Mouse (Mus musculus) heart, adult 9 months (tissue): ENCODE measurements around the gene Hyal3.

Experiments
- DNase-seq, 2 experiments: peaks; one replicate each; pipeline ENCODE4 v3.0.0; 2022; ENCODE audit warnings: low spot score in 2 of 2

Gene Hyal3

DNA sequence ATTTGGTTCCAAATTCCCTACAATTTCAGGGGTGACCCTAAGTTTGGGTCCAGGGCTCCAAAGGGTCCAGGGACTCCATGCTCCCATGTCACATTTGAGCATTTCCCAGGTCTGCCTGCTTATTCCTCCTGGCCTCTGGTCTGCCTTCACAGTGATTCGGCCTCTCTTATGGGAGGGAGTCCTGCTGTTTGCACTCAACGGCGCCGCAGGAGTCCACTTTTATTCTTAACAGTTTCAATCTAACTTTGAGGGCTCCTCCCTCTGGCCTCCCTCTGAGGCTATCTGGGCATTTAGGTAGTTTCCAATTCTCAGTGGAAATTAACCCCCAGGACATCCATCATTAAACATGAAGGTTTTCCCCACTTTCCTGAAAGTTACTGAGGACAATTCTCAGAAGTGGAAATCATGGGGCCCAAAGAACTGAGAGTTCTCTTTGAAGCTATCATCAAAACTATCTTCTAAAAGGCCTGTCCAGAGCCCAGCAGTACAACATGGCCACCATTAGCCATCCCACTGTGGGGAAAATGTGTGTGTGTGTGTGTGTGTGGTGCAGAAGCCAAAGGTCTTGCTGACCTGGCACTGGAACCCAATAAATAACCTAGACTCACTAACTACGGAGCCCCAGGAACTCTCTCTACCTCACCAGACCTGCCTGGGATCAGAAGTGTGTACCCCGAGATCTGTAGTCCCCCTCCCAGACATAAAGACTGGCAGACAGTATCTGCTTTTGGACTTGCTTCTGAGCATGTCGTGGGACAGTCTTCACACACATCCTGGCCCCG, 13.9 kb downstream of the Hyal3 start:
- DNase-seq, result no peak

DNA sequence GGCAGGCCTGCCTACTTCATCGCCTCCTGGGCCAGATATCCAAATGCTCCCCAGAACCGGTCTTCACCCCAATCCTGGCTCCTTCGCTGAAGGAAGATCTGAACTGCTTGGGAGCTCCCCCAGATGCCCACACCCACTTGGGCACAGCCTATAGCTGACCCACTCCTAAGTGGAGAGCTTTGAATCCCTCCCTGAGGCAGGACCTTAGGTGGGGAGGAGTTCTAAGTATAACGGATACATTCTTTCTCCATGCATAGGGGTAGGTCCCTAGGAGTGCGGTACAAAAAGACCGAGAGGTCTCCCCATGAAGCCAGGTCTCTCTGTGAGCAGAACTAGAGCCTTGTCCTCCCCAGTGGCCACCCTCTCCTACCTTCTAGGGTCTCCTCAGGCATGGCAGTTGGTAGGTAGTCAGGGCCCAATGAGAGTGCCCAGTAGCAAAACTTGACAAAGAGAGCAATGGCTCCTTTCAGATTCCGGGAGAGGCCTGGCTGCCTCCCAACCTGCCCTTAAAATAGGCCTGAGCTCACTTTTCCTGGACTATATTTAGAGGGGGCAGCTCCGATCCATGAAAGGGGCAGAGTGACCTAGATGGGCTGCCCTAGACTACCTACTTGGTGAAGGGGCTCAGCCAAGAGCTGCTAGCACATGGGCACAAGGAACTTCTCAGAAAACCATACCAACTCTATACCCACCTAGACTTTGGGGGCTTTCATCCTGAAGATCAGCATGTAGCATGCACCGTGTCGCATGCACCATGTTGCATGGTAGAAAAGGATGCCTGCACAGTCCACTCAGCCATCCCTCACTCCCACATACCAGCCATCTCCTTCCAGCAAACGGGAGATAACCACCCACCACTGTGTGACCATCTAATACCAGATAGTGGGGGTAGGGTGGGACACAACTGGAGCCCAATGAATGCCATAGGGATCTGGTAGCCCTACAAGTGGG, 16.3 kb downstream of the Hyal3 start:
- DNase-seq, result peak; percentile 74 to 85

DNA sequence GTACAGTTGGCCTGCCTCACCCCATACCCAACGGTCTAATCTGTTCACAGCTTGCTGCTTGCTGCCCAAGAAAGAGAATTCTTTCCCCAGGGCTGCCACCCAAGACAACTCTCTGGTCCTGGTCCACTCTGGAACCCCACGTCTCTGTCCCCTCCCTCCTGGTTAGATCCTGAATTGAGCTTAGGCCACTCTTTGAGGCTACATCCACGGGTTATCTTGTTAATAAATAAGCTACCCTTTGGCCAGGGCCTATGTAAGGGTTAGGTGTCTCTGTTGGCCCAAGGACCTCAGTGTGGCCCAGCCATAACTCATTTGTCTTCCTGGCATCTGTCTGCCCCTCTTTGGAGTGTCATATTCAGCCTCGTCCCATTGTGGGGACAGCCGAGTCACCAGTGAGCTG, 17.8 kb downstream of the Hyal3 start:
- DNase-seq, result no peak

DNA sequence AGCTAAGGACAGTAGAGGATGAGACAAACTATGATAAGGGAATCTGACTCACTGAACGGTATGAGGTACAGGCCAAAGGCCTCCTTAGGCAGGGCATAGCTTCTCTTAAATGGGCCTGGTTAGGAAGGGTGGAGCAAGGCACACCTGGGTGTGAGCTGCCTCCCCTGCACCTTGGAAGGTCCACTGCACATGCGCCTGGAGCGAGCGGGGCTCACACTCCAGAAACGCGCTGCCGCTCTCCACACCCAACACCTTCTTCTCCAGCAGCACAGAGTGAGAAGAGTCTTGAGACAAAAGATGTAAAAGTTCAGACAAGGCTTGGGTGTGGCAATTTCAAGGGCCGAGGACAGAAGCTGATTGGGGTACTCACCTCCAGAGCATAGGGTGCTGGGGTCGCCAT, 18.8 kb downstream of the Hyal3 start:
- no peak for DNase-seq

DNA sequence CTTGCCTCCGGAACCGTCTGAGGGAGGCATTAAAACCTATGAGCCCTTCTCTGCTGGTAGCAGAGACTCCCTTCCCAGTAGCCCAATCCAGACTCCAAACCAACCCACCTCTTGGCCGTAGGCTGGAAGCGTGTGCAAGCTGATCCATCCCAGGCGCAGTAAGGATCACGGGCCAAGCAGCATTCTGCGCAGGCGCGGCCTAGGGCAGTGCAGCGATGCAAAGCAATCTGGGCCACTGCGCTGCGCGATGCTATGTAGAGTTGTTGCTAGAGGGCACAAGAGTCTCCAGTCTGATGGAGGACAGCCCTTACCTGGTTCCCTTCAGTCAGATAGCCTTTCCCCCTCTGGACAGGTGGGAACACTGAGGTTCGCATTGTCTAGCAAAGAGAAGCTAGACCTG, 19.2 kb downstream of the Hyal3 start:
- no peak for DNase-seq

DNA sequence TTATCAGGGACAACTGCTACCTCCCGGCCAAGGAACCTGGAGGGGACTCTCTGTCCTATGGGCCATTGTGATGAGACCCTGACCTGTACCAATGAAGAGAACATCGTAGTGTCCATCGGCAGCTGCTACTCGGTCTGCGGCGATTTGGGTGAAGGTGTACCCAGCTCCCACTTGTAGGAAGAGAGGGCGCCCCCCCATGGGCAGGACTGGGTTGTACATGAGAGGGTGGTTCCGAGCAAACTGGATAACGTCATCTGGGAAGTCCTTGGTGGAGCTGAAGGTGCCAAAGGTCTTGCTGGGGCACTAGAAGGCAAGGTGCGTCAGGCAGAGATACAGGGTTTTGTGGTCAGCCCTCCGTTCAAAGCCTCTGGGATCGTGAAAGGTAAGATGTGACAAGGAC, 20.1 kb downstream of the Hyal3 start:
- DNase-seq, result no peak

DNA sequence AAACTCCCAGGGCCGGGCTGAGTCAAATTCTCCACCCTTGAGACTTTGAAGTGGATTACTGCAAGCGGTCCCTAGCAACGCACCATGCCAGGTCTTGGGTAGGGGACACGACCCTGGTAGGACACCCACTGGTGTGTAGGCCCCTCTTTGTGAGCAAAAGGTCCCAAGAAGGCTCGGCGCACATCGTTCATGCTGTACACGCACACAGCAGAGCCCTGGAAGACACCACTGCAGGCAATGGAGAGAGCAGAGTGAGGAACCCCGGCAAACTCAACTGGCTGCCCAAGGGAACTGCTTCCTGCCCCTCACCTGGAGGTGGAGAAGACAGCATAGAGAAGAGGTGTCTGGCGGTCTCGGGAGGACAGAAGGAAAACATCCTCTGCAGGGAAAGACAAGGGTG, 20.7 kb downstream of the Hyal3 start:
- DNase-seq, result no peak

DNA sequence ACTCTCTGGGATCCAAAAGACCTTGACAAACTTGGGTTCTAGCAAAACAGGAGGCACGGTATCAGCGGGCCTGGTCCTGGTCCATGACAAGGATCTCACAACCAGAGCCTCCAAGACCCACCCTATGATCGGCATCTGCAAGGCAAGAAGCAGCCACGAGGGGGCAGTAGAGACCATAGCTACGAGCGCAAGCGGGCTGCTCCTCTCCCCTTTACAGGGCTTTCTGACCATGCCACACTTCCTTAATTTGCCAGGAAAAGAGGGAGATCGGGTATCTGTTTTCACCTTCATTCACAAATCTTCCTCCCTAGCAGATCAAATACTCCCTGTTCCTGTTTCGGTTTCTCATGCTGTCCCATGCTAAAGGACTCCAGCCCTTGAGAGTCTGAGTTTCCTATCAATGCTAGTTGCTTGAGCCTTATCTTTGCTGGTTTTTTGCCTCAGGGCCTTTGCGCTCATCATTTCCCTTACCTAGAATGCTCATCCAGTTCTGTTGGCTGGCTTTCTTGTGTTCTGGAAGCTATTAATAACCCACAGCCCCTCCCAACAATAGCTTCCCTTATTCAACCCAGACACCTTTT, 21.5 kb downstream of the Hyal3 start:
- peak; percentile 84 to 91 for DNase-seq

DNA sequence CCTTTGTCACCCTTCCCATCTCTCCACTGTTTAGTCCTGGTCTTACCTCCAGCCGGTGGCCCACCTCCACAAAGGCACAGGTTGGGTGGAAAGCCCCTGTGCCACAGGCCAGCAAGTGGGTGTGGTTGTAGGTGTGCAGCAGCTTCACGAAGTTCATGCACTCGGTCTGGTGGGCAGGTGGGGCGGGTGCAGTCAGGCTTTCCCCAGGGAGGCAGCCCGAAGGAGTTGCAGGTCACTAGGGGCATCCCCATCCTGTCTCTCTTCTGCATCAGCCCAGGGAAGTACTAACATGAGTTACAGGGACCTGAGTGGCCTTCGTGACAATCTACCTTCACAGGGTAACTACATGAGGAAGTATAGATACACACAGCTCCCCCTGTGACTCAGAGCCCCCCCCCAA, 22.6 kb downstream of the Hyal3 start:
- no peak for DNase-seq

DNA sequence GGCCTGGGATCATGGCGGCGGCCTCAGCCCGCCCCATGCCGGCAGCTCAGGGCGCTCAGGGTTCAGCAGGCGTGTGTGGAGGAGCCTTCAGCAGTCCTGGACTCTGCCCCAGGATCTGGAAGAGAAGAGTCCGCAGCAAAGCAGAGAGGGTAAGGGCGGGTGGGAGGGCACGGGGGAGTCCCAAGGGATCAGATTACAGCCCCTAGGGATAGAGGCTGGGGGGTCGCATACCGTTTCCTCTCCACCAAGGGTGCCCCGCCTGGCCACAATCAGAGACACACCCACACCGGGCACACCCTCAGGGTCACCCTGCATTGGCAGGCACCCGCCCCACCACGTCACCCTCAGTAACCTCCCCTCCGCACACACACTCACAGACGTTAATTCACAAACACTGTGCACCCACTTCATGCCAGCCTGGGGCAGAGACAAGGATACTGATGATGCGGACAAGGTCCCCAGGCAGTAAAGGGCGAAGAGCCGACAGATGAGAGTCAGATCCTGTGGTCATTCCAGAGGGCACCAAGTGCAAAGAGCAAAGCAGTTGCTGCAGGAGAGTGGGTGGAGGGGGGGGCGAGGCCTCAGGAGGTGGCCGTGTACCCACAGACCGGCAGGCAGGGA, 24.5 kb downstream of the Hyal3 start:
- no peak for DNase-seq

DNA sequence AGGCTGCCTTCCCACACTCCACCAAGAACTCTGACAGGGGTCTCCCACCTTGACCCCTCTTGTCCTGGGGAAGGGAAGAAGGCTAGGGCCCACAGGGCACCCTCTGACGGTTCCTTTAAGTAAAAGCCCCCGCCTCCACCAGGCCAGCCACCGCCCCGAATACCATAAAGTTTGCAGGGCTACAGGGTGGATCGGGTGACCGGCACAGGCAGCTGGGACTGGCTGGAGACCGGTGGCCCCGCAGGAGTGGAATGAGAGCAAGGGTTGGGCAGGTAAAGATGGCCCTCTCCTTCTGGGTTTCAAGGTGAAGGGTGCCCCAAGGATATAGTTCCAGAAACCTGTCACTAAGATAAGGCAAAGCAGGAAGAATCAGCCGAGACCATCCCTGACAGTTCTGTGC, 26.0 kb downstream of the Hyal3 start:
- DNase-seq, result no peak

DNA sequence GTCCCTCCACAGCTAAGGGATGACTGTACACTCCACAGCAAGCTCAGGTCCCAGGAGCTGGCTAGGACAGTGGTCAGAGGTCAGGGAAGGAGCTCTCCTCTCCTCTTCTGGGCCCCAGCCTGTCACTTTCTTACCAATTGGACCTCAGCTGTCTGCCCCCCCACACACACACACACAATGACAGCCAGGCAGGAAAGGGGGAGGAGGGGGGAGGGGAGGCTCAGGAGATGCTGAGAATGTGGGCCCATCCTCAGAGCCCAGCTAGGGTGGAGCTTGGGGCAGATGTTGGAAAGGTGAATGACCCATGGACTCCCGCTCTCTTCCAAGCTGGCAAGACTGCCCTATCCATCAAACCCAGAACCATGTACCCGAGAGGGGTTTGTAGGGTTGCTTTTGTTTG, 26.4 kb downstream of the Hyal3 start:
- no peak for DNase-seq

DNA sequence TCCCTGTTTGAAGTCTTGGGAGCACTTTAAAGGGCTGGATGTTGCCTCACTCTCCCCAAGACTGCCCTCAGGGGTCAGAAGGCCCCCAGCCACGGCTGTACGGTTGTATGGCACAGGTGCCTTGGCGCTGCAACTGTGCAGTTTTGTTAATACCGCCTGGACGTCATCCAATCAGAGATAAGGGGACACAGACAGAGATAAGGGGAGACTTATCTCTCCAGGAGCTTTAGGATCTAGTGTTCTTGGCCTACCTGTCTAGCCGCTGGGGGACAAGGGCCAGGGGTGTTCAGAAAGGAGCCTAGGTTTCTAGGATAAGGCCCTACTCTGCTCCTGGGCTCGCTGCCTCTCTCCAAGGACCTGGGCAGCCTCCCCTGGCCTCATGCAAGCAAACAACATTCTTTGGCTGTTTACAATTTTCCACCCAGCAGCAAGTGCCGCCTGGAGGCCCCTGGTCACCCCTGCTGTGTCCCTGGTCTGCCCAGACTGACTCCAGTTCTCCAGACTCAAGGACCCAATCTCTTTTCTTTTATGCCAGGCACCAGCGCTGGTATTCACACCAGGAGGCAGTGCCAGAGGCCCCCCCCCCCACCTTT, 27.1 kb downstream of the Hyal3 start:
- DNase-seq, result no peak

DNA sequence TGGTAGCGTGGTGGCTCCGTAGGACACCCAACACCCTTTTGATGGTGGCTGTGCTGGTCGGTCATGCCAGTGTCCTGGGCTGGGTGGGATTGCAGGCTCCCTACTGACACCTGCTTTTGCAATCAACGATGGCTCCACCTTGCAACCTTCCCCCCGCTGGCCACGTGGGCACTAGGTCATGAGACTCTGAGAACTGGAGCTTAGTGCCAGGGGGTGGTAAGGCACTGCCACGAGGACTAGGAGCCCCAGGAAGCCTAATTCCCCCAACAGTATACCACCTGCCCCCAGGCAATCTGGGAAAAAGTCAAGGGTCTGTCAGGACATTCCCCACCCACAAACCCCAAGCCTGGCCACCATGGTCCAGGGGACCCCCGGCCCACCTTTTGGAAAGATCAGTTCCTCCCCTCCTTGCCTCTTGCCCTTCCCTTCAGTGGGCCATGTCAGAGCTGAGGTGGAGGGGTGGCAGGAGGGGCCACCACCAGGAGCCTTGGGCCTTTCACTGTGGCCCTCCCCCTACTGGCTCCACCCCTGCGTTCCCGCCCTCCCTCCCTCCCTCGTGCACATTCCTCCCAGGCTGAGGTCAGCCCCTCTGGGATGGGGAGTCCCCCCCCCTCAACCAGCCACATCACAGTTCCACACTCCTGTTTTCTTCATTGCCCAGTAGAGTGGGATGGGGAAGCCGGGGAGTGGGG, 28.3 kb downstream of the Hyal3 start, which contains the start of gene Sema3b:
TSS of gene Sema3b (minus strand) at position 489 of the 692 bp plus-strand sequence.
- no peak for DNase-seq

DNA sequence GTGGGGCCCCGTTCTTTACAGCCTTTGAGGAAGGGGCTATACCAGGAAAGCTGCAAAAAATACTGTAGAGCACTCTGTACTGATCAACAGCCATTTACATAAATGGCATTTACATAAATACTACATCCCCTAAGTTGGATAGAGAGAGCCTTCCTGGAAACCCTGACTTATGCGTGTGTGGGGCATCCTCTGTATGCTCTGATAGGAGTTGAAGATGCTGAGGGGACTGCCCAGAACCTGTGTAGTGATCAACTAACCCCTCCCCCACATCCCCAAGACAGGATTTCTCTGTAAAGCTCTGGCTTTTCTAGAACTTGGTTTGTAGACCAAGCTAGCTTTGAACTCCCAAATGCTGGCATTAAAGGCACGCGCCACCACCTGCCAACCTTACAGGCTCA, 28.8 kb downstream of the Hyal3 start:
- no peak for DNase-seq

DNA sequence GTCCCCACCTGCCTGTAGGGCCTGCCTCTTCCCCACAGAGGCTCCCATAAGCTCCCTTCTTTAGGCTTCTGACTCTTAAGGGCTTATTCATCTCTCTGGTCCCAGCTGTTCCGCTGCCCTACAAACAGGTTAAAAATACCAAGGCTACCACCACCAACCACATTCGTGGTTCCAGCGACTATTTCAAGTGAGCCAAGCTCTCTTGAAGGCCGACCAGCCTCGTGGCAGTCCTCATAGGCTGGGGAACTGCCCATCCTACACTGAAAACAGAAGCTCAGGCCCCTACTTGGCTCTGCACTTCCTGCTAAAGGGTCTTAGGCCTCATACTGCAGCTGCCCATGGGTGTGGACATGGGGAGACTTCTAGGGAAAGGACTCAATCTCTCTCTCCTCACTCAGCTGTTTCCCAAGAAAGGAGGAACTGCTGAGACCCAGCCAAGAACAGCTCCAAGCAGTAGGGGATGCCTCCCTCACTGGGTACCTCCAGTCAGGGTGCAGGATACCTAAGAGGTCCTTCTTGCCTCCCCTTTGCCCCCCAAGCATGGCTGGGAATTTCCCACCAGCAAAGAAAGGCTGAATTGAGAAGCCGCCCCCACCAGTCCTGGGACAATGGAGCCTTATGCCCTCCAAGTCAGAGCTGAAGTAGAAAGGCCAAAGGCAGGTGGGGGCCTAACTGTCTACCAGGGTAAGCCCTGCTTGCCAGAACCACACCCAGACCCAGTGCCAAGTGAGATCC, 31.0 kb downstream of the Hyal3 start:
- DNase-seq, result peak; percentile 65 to 73

DNA sequence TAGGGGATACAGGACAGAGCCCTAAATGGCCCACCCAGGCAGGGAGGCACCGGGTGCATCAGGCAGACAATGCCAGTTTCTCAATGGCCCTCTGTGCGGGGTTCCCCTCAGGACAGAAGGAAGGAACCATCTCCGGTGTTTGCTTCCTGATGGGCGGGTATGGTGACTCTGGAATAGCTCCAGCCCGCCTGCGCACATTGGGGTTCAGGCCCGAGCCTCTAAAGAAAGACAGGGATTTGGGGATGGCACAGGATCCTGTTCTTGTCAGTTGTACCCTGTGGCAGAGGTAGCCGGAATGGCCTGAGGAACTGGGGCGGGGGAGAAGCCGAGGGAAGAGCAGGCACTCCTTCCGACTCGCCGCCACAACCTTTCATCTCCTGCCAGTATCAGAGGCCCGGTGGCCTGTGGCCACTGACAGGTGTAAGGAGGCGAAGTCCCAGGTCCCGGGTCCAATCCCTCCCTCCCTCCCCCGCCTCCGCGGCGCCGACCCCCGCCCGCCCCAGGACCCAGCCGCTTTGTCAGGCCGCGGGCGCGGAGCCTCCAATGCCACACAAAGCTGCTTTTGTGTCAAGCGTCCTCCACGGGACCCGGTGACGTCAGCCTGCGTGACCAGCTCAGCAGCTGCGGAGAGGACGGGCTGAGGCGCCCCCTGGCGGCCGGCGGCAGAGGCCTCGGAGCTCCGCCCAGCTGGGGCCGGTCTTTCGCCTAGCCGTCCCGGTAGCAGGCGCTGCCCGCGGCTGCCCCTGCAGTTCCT, 31.8 kb downstream of the Hyal3 start:
- peak; percentile 97 to 99 for DNase-seq

DNA sequence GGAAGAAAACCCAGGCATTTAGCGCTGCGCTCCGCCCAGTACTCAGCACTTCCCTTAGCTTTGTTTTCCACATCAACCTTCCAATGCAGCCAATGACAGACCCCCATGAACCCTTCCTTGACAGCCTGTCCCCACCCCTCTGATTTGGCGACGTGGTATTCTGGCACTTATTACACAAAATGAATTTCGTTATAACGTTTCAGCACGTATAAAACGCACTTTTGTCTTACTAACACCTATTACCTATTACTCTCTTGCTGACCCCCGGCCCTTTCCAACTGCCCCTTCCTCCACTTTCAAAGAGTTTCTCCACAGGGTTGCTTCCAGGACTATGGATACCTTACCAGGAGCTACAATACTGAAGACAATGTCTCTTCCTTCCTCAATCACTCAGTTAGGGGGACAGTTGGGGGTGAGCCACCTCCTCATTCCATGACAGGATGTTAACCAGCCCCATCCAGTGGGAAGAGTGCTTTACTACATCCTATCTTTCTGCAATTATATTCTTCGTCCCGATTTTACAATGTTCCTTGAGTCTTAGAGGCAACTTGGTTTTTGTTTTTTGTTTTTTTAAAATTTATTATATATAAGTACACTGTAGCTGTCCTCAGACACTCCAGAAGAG, 32.4 kb downstream of the Hyal3 start:
- DNase-seq, result no peak

DNA sequence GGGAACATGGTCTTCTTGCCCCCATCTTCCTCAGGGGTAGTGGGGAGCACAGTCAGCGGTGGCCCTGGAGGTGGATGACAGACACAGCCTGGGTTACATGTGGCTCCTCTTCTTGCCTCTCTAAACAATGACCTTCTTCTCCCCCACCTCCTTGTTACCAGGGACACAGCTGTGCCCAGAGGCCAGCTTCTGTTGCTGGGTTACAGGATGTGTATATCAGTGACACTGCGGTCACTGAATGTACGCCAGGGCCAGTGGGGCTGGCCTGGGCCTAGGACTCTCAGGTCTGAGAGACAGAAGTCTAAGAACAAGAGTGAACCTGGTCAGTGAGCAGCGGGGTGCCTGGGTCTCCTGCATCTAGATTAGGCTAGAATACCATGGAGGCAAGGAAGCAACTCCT, 34.4 kb downstream of the Hyal3 start:
- DNase-seq, result peak in 1 of 2 experiments; percentile 51
